Mouse (Mus musculus) layer of hippocampus, adult 9-10 months (tissue): ENCODE data around the gene Slc35a3.
"Not testable (repeated sequence)": the region's sequence is repeated elsewhere in the genome, so short reads cannot be mapped to it uniquely, and the experiment has no call there.

Source experiments
- DNase-seq: peaks from one replicate; pipeline ENCODE4 v3.0.0; 2022; ENCODE audit warnings: low spot score

Gene Slc35a3

DNA sequence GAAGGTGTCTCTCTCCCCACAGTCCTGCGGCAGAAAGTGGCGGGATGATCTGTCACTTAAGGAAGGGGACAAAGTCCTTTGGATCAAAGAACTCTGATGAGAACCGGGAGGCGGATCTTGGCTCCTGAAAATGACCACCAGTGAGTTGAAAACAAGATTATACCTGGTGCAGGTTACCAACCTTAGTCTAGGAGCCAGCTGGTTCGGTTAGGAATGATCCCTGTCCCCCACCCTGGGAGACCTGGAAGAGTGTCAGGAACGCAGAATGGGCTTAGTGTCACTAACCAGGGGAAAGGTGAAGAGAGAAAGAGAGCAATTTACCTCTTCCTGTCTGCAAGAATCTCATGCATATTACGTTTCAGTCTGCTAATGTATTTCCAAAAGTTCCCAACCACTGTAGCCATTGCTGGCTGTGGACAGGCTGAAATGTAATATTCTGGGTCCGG, at the start of gene Slc35a3:
TSS of gene Slc35a3 (minus strand) at position 396 of the 446 bp plus-strand sequence.
- peak; percentile 7 for DNase-seq

DNA sequence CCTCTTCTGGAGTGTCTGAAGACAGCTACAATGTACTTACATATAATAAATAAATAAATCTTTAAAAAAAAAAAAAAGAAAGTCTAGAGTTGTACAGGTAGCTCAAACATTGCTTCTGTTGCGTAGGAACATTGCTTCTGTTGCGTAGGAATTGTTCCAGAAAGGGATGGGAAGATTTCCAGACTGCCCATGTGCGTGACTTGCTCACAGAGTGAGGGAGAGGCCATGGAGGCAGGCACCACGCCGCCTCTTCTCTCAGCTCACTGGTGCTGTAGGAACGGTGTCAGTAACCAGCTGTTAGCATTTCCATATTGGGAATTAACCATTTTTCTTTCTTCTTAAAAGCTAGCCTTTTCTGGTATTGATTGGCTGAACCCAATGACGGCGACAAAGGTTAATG, 40.2 kb upstream of the Slc35a3 start:
- DNase-seq, result no peak

DNA sequence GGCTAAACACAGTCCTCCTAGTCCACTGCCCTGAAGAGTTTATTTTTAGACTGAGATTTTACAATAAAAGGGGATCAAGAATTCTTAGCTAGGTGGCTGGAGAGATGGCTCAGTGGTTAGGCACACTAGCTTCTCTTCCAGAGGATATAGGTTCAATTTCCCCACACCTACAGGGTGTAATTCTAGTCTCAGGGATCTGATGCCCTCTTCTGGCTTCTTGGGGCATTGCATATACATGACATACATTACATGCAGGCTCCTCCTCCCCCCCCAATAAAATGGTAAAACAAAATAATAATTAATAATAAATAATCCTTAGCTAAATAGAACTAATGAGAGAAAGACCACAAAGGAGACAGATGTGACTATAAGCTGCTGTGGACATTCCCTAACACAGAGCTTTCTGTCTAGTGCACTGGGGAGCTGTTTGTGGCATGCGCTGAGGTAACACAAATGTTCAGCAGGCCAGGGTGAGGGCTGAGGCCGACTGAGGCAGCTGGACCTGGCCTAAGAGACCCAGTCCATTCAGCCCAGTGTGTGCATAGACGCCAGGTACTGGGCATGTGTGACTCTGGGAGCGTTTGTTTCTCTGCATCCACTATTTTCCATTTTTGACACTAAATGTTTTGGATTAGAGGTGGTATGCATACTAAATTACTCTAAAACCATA, 38.7 kb upstream of the Slc35a3 start:
- peak; percentile 45 for DNase-seq

DNA sequence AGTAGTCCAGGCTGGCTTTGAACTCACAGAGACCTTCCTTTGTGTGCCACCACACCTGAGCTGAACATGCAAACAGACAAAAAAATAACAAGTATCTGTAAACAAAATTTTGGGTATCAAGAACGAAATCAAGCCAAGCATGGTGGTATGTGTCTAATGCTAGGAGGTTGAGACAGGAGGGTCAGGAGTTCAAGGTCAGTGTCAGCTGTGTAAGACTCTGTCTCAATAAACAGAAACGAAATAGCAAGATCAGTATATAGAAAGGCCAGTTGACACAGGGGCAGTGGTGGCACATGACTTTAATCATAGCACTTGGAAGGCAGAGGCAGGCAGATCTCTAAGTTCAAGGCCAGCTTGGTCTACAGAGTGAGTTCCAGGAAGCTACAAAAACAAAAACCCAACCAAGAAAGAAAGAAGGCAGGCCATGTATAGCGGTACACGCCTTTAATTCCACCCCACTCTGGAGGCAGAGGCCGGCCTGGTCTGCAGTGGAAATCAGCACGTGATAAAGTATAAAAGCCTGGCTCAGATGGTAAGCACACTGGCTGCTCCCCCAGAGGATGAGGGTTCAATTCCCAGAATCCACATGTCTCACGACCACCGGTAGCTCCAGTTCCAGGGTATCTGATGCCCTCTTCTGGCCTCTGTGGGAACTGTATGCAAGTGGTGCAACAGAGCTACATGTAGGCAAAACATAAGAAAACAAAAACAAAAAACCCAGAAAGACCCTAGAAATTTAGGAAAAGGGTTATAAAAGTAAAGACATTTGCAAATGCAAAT, 36.0 kb upstream of the Slc35a3 start:
- no peak for DNase-seq

DNA sequence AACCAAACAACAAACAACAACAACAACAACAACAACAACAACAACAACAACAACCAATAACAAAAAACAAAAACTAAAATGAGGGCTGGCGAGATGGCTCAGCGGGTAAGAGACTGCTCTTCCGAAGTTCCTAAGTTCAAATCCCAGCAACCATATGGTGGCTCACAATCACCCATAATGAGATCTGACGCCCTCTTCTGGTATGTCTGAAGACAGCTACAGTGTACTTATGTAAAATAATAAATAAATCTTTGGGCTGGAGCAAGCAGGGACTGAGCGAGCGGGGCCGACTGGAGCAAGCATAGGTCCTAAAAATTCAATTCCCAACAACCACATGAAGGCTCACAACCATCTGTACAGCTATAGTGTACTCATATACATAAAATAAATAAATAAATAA, 35.0 kb upstream of the Slc35a3 start:
- not testable (repeated sequence) for DNase-seq

DNA sequence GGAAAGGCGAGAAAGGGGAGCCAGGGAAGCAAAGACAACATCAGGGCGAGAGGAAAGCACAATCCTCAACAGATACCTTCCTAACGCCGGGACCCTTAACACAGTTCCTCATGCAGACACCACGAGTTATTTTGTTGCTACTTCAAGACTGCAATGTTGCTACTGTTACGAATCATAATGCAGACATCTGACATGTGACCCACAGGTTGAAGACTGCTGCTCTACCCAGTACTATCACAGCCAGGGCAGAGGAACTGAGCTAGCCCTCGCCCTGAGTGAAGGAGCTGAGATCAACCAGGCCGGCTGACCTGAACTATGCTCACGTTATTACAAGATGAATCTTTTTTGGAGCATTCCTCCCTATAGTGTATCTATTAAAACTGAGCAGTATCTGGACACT, 28.3 kb upstream of the Slc35a3 start:
- DNase-seq, result no peak

DNA sequence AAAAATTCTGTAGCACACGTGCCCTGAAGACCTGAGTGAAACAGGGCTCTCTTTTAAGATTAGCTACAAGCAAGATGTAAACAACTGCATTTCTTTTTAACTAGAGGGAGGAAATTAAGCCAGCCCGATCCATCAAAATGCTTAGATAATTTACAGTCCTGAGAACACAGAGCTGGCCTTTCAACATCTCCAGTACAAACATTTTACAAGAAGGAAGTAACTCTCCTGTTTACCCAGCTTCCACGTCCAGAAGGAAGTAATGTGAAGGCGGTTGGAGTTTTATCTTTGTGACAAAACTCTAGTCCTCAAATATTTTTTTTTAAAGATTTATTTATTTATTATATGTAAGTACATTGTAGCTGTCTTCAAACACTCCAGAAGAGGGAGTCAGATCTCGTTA, 27.5 kb upstream of the Slc35a3 start:
- DNase-seq, result no peak

DNA sequence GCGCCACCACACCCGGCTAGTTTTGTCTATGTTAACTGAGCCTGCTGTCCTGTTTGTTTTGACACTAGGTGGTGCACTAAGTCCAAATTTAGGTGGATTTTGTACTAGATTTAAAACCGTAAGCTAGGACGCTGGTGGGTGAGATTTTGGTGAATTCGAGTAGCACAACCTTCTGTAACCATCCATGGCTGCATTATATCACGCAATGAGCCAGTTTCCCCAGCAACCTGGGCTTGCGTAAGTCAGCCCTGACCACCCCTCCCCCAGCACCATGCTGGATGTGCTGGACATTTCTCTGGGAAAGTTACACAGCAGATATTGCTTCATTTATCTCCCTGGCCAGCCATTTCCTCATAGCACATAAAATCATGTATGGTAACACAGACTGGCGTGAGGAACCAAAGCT, 24.7 kb upstream of the Slc35a3 start:
- no peak for DNase-seq

DNA sequence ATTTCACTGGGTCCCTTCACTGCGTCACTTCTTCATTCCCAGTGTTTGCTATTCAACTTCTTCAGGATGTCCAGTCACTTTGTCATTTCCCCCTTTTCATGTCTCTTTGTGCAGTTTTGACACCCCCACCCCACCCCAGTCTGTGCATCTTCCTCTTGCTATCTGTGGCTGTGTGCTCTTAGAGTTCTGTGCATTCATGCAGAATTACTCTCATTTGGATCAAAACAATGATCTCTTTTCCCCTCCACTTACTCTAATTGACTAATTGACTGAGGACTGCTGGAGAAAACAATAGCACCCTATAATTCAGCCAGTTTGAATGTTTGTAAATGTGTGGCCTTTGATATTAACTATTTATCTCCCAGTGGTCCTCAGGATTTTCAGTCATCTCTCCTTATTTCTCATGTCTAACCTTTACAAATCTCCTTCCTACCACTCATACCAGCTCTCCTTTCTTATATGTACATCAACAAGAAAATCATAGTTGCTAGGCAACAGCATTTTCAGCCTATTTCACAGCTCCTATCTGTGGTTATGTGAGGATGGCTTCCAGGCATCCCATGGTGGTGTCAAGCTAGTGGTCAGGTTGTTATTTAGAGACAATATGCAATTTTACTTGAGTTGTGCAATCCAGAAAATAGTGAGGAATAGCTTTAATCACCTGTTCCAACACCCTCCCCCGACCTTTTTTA, 17.0 kb upstream of the Slc35a3 start:
- DNase-seq, result no peak

DNA sequence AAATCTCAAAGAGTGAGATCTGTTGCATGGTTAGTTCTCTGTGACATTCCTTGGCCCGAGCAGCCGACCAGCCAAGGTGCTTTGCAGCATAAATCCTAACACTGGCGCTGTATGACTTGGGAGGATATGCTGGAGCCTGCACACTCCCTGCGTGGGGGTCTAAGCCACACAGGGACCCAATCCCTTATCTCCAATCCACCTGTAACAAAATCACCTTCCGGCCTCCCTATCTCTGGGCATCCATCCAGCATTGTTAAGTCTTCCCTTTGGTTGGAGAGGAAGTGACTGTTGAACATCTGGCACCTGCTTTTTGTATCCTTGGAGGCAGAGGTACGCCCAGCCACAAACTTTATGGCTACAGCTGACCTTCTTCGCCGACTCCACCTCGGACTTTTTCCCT, 14.2 kb upstream of the Slc35a3 start:
- no peak for DNase-seq

DNA sequence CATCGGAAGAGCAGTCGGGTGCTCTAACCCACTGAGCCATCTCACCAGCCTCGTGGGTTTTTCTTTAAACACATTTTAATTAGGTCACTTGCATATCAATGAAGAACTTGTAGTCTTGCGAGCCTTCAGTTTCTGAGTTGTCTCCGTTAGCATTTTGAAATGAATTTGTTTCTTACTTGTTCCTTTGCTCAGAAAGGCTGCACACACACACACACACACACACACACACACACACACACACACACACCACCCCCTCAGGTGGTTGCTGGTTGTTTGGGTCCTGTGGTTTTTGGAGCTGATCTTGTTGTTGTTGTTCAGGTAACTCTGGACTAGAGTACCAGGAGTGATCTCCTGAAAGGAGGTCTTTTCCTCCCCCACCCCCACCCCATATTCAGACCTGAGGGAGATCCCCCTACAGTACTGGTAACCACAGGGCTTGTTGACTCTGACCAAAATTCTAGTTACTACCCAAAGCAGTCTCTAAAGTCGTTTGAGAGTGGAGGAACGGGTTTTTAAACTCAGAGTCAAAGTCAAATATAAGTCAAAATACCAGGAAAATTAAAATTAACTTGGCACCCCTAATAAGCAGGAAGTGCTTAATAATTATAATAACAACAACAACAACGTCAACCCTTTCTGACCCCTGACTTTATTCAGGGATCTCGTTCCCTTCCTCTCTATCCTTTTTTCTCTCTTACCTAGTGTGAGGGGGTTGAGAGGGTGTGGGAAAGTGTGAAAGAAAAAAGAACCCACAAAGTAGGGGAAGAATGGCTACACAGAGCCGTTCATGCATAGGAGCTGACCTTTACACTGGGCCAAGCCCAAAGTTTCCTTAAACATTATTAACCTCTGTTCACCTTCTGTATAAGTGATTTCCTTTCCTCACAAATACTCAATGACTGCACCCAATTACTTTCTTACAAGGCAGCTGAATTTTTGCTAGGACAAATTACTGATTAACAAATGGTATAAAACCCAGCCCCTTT, 11.2 kb upstream of the Slc35a3 start:
- DNase-seq, result no peak

DNA sequence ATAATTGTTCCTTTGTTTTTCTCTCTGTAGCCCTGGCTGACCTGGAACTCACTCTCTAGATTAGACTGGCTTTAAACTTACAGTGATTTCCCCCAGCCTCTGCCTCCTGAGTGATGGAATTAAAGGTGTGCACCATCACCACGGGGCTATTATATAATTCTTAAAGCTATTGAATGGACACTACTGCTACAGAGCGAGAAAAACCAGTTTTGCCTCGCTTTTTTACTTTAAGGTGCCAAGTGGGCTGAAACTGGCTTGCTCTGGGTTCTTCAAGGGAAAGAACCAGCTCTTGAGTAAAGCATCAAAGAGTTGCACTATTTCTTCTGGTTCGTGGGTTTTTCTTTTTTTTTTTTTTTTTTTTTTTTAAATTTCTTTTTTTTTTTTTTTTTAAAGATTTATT, 10.3 kb upstream of the Slc35a3 start:
- DNase-seq, result no peak

DNA sequence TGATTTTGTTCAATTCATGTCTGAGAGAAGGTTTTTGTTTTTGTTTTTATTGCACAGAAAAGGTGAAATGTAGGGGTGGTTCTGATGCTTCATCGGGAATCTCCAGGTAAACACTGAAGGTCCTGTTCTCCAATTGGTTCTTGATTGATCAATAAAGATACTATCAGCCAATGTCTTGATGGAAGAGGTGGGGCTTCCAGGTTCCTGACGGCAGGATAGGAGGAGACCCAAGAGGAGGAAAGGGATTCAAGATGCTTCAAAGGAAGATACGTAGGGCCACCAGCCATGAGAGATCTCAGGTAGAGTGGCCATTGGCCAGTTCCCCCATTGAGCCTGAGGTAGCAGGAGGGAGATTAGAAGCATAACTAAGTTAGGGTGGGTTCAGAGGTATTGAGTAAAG, 6.3 kb upstream of the Slc35a3 start:
- DNase-seq, result no peak

DNA sequence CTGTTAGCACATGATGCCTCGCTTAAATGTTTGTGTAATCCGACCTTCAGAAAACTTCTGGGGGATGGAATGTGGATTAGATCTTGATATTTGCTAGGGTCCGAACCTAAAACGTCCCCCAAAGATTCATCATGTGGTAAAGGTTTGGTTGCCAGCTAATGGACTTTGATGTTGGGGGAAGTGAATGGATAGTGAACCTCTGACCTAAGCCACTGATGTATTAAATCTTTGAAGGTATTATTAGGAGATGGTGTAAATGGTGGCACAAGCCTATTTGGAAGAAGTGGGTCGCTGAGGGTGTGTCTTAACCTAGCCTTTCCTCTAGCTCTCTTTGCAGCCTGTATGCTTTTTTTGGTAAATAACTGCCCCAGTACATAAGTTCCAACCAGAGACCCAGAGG, 400 bp upstream of the Slc35a3 start:
- no peak for DNase-seq

DNA sequence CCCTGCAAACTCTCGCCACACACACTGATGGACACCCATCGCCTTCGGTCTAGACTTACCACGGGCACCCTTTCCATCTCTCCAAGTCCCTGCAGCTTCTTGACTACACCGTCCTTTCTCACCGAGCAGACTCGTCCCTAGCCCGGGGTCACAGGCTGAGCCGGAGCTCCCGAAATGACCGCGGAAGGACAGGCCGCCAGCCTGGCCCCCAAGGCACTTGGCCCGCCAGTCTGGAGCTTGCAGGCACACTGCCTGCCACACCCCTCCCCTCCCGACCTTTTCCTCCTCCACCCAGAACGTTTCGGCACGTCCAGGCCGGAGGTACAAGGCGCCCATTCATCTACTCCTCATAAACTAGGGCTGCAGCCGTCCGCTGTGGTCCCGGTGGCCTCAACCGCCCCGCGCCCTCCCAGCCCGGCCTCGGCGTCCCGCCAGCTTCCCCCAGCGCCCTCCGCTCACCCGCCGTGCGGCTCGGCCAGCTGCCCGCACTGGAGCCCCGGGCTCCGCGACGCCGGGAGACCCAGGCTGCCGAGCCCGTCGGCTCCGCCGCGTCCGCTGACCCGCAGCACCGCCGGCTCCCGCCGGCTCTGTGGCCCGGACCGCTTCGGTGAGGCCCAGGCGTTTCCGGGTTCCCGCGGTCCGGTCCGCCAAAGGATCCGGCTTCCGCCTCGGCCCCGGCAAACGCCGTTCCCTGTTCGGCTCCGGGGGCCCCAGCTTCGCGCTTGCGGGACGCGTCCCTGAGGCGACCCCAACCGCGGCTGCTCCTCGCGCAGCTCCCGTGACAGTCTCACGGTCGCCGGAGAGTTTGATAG, 801 bp downstream of the Slc35a3 start:
- peak; percentile 26 for DNase-seq

DNA sequence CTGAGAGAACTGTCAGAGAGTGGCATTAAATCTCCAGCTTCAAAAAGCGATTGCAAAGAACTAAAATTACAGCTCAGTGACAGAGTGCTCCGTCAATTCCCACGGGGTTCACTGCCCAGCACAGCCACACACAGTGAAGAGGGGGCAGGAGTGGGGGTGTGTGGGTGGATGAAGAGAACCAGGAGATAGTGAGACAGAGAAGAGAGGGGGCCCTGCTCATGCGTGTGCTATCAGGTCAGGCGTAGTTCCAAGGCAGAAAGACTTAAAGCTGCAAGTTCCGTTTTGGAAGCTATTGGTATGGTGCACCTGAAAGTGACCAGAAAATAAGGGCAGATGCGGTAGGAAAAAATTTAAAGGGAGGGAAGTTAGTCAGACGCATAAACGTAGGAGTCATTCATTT, 1.7 kb downstream of the Slc35a3 start:
- DNase-seq, result no peak

DNA sequence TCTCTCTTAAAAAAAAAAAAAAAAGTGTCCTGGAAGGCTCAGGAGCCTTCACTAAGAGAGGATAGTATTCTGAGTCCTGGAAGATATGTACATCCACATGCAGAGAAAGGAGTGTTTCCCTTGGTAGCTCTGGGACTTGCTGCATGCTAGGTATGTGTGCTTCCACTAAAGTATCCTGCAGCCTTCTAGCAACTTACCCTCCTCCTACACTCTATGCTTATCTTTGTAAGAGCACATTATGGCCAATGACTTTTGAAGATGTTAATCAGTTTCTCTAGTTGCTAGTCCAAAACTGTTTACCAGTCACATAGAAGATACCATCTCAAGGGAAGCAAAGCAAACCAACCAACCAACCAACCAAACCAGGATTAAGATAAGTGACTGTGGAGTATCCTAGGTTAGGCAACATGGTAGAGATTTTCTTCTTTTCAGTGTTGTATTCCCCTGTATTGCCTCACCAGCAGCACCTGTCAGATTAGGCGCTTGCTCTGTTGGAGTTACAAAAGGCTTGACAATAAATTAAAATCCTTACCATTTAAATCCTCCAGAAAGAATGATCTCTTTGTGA, 6.9 kb downstream of the Slc35a3 start:
- DNase-seq, result no peak

DNA sequence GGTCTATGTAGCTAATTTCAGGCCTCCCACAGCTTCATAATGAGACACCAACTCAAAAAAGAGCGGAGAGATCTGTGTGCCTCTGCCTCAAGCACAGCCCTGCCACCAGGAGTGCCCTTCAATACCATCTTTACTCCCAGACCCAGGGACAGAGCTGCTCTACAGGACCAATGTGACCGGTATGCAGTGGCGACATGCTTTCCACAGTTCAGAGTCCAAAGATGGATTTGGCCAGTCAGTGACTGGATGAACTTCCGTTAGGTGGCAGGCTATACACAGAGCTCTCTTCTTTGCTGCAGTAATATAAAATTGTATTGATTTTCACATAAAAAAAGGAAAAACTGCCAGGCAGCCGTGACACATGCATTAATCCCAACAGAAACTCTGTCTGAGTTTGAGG, 8.8 kb downstream of the Slc35a3 start:
- no peak for DNase-seq

DNA sequence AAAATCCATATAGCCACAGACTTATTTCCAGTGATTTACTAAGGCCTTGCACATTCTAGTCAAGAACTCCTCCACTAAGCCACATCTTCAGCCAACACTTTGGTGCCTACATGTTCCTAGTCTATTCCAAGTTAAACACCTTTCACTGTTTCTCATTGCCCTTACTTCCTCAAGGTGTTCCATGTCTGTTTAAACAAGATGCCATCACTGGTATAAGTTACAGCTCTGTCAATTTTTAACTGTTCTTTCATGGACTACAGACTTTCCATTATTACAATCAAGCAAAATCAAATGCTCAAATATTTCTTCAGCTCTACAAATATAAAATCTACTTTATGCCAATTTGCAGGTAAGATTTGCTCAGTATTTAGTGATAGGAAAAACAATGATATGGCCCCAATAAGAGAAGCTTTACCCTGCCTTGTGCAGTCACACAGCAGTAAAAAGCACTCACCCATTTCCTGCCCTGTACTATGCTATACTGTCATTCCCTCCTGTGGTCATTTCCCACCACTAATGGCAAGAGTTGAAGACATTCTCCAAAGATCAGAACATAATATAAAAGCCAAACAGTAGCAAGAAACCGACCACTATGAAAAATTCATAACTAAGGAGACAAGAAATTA, 9.9 kb downstream of the Slc35a3 start:
- no peak for DNase-seq

DNA sequence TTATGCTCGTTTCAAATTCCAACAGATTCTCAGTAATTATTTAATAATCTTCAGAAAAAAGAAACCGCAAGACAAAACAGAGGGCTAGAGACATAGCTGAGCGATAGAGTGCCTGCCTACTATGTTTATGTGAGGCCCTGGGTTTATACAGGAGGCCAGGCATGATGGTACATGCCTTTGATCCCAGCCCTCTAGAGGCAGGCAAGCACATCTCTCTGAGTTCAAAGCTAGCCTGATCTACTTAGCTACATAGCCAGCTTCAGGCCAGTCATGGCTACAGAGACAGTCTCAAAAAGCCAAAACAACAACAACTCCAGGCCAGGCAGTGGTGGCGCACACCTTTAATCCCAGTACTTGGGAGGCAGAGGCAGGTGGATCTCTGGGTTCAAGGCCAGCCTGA, 11.0 kb downstream of the Slc35a3 start:
- no peak for DNase-seq
